Mouse (Mus musculus): Measurements from ENCODE around the gene Ube2ql1.

DNA sequence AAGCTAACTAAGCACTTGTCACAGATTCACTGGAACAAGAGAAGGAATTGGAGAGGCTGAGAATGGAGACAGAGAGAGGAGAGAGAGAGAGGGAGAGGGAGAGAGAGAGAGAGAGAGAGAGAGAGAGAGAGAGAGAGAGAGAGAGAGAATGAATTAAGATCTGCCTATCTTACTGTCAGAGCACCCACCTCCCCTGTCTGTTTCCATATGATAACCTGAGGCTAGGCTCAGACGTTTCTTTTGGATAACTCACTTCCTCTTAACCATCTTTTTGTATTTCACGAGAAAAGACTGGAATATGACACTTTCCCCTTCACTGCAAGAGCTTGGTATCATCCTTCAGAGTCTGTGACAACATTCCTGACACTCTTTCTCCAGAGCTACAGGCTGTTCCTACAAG lies 32.8 kb downstream of the Ube2ql1 start:
- TF ChIP-seq CTCF (IDR thresholded peaks at IDR 0.05; ENCODE audit: low read depth, low read length) = no peak
- TF ChIP-seq TAL1 (conservative IDR thresholded peaks at IDR 0.05; ENCODE audit: low read depth, low read length) = no peak
- TF ChIP-seq GATA1 (IDR thresholded peaks at IDR 0.05; ENCODE audit: borderline replicate concordance, low read length) = no peak
- TF ChIP-seq GATA2 (IDR thresholded peaks at IDR 0.05; ENCODE audit: borderline replicate concordance, low read depth, low read length) = no peak
- TF ChIP-seq POLR2AphosphoS5 (IDR thresholded peaks at IDR 0.05; ENCODE audit: insufficient replicate concordance, low read depth, low read length) = no peak

Measured in G1E (cell line).